Mouse (Mus musculus) spleen, adult 18-20 months (tissue): ENCODE results near the gene Slc9a9.
"Not testable (repeated sequence)": the region's sequence is repeated elsewhere in the genome, so short reads cannot be mapped to it uniquely, and the experiment has no call there.

Source experiments
- DNase-seq, 2 experiments: peaks; one replicate each; pipeline ENCODE4 v3.0.0; 2022; ENCODE audit warnings: mixed read lengths in 2 of 2

Slc9a9 gene

GRCm38 (mm10) chr9:94669791-94670577 is at the start of gene Slc9a9:
Gene Slc9a9, plus strand, starts transcription at chr9:94669909.
- peak in 1 of 2 experiments; percentile 28 for DNase-seq

DNA sequence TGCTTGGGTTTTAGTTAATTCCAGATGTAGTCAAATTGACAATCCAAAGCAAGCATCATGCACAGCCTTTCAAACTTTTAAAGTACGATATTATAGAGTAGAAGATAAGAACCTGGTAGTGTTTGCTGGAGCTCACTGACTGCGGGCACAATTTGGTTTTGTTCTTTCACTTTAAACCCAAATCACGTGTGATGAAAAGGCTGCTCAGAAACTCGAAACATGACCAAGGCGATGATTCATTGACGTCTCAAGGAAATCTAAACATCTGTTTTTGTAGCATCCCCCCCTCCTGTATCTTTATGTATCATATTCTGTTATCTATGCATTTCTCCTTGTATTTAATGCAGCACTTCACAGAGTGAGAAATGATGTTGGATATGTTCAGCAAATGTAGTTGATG is 49.4 kb upstream of the Slc9a9 start:
- no peak for DNase-seq

DNA sequence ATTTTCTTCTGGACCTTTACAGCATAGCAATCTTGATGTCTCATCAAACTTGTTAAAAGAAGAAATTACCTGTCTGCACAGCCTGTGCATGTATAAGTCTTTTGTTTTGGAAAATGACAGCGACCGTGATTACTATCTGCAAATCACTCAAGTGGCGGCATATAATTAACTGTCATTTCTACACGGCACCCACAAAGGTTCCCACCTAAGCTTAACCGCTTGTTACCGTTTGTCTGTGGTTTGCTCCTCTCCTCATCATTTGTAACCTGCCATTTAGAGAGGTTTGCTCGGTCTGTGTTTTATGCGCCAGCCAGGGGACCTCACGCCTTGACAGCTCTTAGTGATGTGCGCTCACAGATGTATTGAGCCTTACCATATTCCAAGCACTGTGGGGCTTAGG is 48.9 kb upstream of the Slc9a9 start:
- DNase-seq, result no peak

GRCm38 (mm10) chr9:94621902-94622301 is 47.8 kb upstream of the Slc9a9 start:
- DNase-seq, result no peak

DNA sequence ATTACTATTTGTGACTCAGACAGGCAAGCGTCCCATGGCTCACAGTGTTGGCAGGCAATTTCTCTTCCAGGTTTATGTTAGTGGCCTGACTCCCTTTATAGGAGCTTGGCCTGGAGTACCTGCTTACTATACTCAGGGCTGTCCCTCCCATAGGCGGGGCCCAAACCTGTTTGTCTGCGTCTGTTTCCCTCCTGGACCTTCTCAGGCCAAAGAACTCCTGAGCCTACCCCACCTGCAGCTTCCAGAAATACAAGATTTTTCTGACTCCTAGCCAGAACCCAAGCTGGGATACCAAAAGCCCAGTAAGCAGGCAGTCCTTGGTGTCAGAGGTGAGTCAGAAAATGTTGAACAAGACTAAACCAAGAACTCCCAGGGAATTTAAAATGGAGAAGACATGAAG is 43.0 kb upstream of the Slc9a9 start:
- no peak for DNase-seq

GRCm38 (mm10) chr9:94628948-94629347 is 40.8 kb upstream of the Slc9a9 start:
- DNase-seq, result no peak

GRCm38 (mm10) chr9:94634275-94634674 is 35.4 kb upstream of the Slc9a9 start:
- DNase-seq, result not testable (repeated sequence)

DNA sequence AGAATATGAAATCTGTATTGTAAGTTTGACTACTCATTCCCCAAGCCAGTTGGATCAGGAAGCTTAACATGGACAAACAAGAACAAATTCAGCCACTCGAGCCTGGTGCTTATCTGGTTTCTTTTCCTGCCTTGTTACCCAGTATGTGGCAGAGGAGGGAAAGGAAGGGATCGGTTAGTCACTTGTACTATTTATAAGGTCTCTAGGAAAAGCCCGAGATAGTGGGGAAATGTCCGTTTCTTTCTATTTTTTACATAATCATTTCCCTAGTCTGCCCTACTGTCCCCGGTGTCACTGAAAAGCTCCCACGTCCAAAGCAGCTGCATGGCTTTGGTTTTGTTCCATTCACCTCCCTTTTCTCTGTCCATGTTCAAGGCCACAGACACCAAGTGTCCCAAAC is 24.1 kb upstream of the Slc9a9 start:
- no peak for DNase-seq

DNA sequence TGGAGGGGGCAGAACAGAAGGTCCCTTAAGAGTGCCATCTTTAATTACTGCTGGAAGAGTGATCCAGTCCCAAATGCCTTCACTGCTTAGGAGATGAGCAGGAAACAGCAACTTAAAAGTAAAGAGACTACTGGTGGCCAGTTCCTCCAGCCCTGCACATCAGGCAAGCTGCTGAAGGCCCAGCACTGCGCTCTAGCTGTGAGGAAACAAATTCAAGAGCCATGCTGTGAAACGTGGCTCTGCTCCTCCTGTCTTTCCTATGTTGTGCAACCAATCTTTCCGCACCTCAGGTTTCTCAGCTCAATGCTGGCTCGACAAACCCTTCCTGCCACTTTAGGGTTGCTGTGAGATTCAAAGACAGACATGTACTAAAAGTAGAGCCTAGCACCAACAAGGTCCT is 22.3 kb upstream of the Slc9a9 start:
- DNase-seq, result no peak

DNA sequence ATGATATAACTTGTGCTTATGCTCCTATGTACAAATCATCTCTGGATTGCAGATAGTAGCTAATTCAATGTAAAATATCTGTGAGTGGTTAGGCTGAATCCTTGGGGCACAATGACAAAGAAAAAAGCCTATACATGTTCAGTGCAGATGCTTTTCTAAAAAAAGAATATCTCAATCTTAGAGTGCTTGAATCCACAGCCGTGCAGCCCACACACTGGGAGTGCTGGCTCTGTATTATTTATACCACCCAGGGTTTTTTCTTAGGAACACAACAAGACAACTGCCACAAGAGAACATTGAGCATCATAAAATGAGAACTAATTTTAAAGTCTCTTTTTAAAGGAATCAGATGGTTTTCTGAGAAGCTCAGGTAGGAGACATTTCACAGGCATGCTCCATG is 19.7 kb upstream of the Slc9a9 start:
- DNase-seq, result no peak

DNA sequence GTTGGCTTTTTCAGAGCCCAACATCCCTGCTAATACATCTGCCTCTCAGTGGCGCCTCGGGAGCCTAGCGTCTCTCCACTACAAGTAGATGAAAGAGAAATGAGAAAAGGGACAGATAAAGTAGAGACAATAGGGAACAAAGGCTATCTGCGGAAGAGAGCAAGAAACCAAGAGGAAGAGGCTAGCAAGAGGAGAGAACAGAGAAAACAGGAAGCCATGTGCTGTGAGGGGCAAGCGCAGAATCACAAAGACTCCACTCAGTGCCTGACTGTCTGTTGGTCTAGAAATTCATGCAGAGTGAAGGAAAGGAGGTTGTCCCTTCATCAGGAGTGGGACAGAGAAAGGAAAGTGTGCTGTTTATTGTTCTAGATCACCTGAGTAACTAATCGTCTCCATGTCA is 16.5 kb upstream of the Slc9a9 start:
- no peak for DNase-seq

GRCm38 (mm10) chr9:94653827-94654226 is 15.9 kb upstream of the Slc9a9 start:
- DNase-seq, result no peak

DNA sequence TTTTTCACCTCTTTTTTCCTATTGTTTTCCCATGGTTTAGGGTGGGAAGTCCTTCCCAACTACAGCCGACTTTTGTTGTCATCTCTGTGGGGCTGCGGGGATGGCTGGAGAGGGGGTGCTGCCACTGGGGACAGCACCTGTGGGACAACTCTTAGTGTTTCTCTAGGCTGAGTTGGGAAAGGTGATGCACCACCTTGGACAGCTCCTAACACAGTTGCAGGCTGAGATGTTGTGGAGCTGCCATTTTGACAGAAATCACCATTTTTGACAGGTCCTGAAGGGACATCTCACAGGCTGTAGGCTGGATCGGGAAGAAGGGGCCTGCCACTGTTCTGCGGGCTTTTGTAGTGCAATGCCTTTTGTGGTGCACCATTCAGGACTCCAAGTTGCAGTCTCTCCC is 13.4 kb upstream of the Slc9a9 start:
- no peak for DNase-seq

DNA sequence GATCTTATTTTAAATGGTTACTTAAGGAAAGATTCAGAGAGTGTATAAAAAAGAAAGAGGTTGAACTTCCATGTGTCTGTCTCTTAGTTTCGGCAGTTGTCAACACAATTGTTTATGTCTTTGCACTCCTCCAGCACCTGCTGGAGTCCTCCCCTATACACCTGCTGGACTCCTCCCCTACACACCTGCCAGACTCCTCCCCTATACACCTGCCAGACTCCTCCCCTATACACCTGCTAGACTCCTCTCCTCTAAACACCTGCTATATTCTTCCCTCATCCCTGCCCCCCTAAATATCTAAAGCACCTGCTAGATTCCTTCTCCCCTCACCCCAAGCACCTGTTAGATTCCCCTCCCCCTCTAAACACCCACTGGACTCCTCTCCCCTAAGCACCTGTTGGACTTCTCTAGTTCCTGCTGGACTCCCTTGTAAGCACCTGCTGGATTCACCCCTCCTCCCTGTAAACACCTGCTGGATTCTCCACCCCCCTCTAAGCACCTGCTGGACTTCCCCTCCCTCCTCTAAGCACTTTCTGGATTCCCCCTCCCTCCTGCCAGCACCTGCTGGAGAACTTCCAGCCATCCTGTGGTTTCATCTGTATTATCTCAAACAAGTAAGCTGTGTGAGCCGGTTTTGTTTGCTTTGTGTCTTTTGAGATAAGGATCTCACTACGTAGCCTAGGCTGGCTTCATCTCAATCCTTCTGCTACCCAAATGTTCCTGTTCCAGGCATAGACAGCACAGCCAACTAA is 10.1 kb upstream of the Slc9a9 start:
- DNase-seq, result no peak

DNA sequence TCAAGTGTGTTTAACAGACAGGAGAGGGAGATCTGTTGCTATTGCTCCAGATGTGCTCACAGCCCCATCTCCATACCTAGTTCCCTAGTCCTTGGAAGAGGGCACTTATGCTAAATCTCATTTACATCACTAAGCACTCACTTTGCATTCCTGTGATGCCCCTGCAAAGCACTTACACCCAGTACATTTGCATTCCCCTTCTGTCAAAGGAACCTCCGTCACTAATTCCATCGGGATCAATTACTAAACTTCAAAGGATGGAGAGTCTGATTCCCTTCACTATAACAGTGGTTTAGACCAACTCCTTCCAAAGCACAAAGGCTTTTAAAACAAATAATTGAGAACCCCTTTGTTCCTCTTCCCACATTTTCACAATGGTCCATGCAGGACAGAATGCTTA is 7.9 kb upstream of the Slc9a9 start:
- DNase-seq, result no peak

GRCm38 (mm10) chr9:94665248-94665647 is 4.5 kb upstream of the Slc9a9 start:
- no peak for DNase-seq

- DNase-seq, result peak in 1 of 2 experiments; percentile 17
Observed at GRCm38 (mm10) chr9:94668589-94668988, 1.1 kb upstream of the Slc9a9 start.

DNA sequence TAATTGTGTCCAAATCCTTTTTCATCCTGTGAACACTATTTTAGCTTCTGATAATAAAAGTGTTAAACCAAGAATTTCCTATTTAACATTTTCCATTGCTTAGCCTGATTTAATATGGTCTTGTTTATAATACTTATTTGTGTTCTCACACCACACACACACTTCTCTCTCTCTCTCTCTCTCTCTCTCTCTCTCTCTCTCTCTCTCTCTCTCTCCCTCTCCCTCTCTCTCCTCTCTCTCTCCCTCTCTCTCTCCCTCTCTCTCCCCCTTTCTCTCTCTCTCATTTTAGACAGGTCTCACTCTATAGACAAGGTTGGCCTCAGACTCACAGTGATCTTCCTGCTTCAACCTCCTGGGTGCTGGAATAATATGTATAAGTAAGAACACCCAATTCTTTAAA is 995 bp downstream of the Slc9a9 start:
- no peak for DNase-seq

GRCm38 (mm10) chr9:94674704-94675103 is 5.0 kb downstream of the Slc9a9 start:
- no peak for DNase-seq

DNA sequence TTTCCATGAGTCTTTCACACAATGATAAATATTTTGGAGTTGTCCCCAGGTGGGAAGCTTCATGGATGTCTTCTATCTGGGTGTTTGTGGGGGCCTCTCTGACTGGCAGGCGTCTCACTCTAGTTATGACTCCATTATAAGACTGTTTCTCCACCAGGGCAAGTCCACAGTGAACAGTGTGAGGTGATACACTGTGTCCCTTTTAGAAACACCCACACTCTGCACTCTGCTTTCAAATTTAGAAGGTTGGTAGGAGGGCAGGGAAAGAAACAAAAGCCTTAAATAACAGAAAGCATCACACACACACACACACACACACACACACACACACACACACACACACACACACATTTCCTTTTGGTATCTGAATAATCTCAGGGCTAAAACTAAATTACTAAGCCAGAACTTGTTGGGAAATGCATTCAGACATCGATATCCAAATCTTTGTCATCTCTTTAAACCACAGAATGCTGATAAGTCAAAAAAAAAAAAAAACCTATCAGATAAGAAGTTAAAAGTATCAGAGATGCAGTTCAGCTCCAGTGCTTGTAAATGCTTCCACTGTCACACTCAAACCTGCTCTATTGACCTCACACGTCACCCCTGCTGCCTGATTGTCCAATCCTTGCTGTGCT is 8.4 kb downstream of the Slc9a9 start:
- no peak for DNase-seq

GRCm38 (mm10) chr9:94680468-94681094 is 10.9 kb downstream of the Slc9a9 start:
- no peak for DNase-seq

GRCm38 (mm10) chr9:94681095-94681487 is 11.4 kb downstream of the Slc9a9 start:
- DNase-seq, result no peak

DNA sequence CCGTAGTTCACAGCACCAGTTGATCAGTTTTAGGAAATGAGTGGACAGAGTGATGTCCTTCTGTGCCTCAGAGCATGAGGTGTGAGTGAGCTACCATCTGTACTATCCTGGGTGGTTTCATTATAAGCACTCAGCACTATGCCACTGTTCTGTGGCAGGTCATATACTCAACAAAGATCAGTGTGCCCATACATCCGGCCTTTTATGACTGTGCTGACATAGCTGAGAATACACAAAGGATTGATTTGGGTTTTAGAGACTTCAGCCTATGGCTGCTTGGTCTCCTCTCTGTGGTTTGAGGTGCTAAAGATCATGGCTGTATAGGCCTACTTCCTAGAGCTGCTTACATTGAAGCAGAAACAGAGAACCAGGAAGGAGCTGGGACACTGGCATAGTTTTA is 12.6 kb downstream of the Slc9a9 start:
- no peak for DNase-seq
